Mouse (Mus musculus) kidney, adult 2 months (tissue): Measurements from ENCODE around the gene Syne3. TPM values are rescaled to one million over a fixed set of nuclear protein-coding genes. Genes with fewer than 3 reads are reported as not detected.

ENCODE experiments used
- DNase-seq: peaks from one replicate; pipeline ENCODE4 v3.0.0; 2021
- H3K27ac ChIP-seq: fragments of 200-500 bp; 2 replicates; pipeline ENCODE4 v1.5.1; 2012; ENCODE audit warnings: low read depth, low read length, control low read depth, inconsistent platforms; ENCODE audit not compliant: insufficient read depth
- H3K27me3 ChIP-seq: fragments of 200-500 bp; replicated peaks from 2 replicates; pipeline ENCODE4 v1.6.1; 2012; ENCODE audit warnings: mild to moderate bottlenecking, moderate library complexity, low read length, inconsistent platforms; ENCODE audit not compliant: control insufficient read depth, insufficient read depth
- H3K36me3 ChIP-seq: fragments of 200-500 bp; 2 replicates; pipeline ENCODE4 v1.6.1; 2012; ENCODE audit warnings: mild to moderate bottlenecking, moderate library complexity, low read length, inconsistent platforms; ENCODE audit not compliant: control insufficient read depth, insufficient read depth
- H3K4me1 ChIP-seq: fragments of 200-500 bp; 2 replicates; pipeline ENCODE4 v1.6.1; 2011; ENCODE audit warnings: low read length; ENCODE audit not compliant: control insufficient read depth, insufficient read depth
- H3K4me3 ChIP-seq: fragments of 200-500 bp; 2 replicates; pipeline ENCODE4 v1.5.1; 2011; ENCODE audit warnings: mild to moderate bottlenecking, low read depth, low read length, control low read depth; ENCODE audit not compliant: insufficient read depth
- CTCF ChIP-seq: fragments of 200-500 bp; conservative IDR thresholded peaks from 2 replicates; pipeline ENCODE4 v1.5.1; 2011; ENCODE audit warnings: low read depth, mild to moderate bottlenecking, control low read depth, low read length, moderate library complexity, mixed read lengths; ENCODE audit not compliant: insufficient read depth, insufficient read length
- POLR2A ChIP-seq: fragments of 200-500 bp; IDR thresholded peaks from one replicate; pipeline ENCODE4 v1.6.1; 2011; ENCODE audit warnings: low read depth, low read length, control low read depth
- WGBS: fragments of 180-500 bp; shearing (Covaris S2); methylation state at CpG from one replicate; pipeline ENCODE4 v1.1.7; 2018; 5-methylcytosine and 5-hydroxymethylcytosine counted together
- polyA plus RNA-seq: library from polyadenylated mRNA; depleted of rRNA; stranded (reverse); fragments of >200 nt; gene quantifications from 2 replicates; pipeline ENCODE4 v1.2.3, GENCODE M21; 2012

The Syne3 gene
- polyA plus RNA-seq, 1 experiment, result 2.7 TPM

- Histone ChIP-seq H3K4me1 (no peaks in the 10 kb centered on the region), H3K27me3 (no peaks in the 10 kb centered on the region), H3K4me3 (no peak overlapping the region), H3K27ac (no peak overlapping the region), H3K36me3 (no peaks in the 10 kb centered on the region)
- whole genome bisulfite sequencing, result 46% methylated on average over 8 of the region's 8 CpGs
- DNase-seq, result peak; percentile 79
- TF ChIP-seq POLR2A, result no peak
- peak; percentile 82 for TF ChIP-seq CTCF
Measured at GRCm38 (mm10) chr12:105025271-105025946, 15.8 kb upstream of the Syne3 start.

GRCm38 (mm10) chr12:105022776-105023175, 13.2 kb upstream of the Syne3 start:
- no peak overlapping the region for H3K27ac ChIP-seq
- 97% methylated on average over 9 of the region's 9 CpGs for WGBS
- no peaks in the 10 kb centered on the region for H3K36me3 ChIP-seq
- TF ChIP-seq CTCF (no peak), POLR2A (no peak)
- no peak overlapping the region for H3K4me3 ChIP-seq
- no peak for DNase-seq
- no peaks in the 10 kb centered on the region for H3K4me1 ChIP-seq
- no peaks in the 10 kb centered on the region for H3K27me3 ChIP-seq

- 62% methylated on average over 7 of the region's 7 CpGs for WGBS
- no peak overlapping the region for H3K4me3 ChIP-seq
Measured at GRCm38 (mm10) chr12:105022141-105022540, 12.5 kb upstream of the Syne3 start.

GRCm38 (mm10) chr12:105021441-105022069, 11.9 kb upstream of the Syne3 start:
- DNase-seq, result no peak
- no peak for TF ChIP-seq CTCF
- Histone ChIP-seq H3K4me3 (no peak overlapping the region), H3K27ac (no peak overlapping the region), H3K27me3 (no peaks in the 10 kb centered on the region), H3K36me3 (no peaks in the 10 kb centered on the region), H3K4me1 (peaks cover 6% of the 10 kb centered on the region; the same call in 1 of the 2 replicates)
- WGBS, result 82% methylated on average over 8 of the region's 8 CpGs

More at GRCm38 (mm10) chr12:105022141-105022540, 12.5 kb upstream of the Syne3 start:
- H3K27me3 ChIP-seq, result no peaks in the 10 kb centered on the region
- no peak for DNase-seq
- no peak for TF ChIP-seq CTCF
- TF ChIP-seq POLR2A, result no peak
- H3K4me1 ChIP-seq, result peaks cover under 1% of the 10 kb centered on the region; the same call in 1 of the 2 replicates
- no peak overlapping the region for H3K27ac ChIP-seq
- H3K36me3 ChIP-seq, result no peaks in the 10 kb centered on the region

- 63% methylated on average over 19 of the region's 19 CpGs for WGBS
- TF ChIP-seq POLR2A (no peak), CTCF (no peak)
- Histone ChIP-seq H3K36me3 (no peaks in the 10 kb centered on the region), H3K4me1 (peaks cover 10% of the 10 kb centered on the region; the same call in 1 of the 2 replicates), H3K4me3 (no peak overlapping the region), H3K27me3 (no peaks in the 10 kb centered on the region), H3K27ac (peak overlapping the region; percentile 77)
- peak; percentile 78 for DNase-seq
Measured at GRCm38 (mm10) chr12:105019359-105020219, 10.0 kb upstream of the Syne3 start.

- H3K36me3 ChIP-seq, result no peaks in the 10 kb centered on the region
- 38% methylated on average over 10 of the region's 10 CpGs for WGBS
- H3K27ac ChIP-seq, result peak overlapping the region; percentile 21; the same call in 1 of the 2 replicates
- no peaks in the 10 kb centered on the region for H3K27me3 ChIP-seq
- DNase-seq, result peak; percentile 89
- peaks cover 10% of the 10 kb centered on the region; the same call in 1 of the 2 replicates for H3K4me1 ChIP-seq
- H3K4me3 ChIP-seq, result no peak overlapping the region
- TF ChIP-seq POLR2A (no peak), CTCF (no peak)
Measured at GRCm38 (mm10) chr12:105016639-105017038, 7.0 kb upstream of the Syne3 start.
